Mouse (Mus musculus) gonadal fat pad, adult 2 months (tissue): ENCODE data around the gene Gdpgp1. TPM values are rescaled to one million over a fixed set of nuclear protein-coding genes. Genes with fewer than 3 reads are reported as not detected.

ENCODE experiments used
- DNase-seq: peaks from one replicate; pipeline ENCODE4 v3.0.0-alpha.2; 2012; ENCODE audit warnings: low read depth
- polyA plus RNA-seq: library from polyadenylated mRNA; depleted of rRNA; stranded (reverse); fragments of >200 nt; gene quantifications from 2 replicates; pipeline ENCODE4 v1.2.3, GENCODE M21; 2012

The Gdpgp1 gene
- polyA plus RNA-seq, 1 experiment = 2.4 TPM

DNA sequence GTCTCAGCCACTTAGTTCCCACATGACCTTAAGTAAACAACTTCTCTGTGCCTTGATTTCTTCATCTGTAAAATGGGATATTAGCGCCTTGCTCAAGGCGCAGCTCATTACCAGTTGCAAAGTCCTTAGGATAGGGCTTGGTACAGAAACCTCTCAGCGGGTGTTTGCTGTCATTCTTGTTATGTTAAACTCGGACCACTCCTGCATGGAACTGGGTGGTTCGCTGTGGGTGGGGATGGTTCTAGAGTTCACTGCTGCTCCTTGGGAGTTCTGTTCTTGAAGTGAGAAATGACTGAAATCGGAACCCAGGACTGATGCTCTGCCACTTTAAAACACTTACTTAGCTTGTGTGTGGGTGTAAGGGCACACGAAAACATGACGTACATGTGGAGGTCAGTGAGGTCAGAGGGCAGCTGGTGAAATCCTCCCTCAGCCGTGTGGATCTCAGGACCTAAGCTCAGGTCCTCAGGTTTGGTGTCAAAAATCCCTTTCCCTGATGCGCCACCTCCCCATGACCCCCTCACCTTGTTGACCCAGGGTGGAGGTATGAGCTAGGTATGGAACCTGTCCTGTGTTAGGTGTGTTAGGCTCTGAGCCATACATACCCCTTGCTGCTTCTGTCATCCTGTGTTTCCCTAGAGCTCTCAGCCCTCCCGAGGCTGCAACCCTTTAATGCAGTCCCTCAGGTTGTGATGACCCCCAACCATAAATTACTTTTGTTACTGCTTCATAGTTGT is 32.6 kb upstream of the Gdpgp1 start:
- no peak for DNase-seq

DNA sequence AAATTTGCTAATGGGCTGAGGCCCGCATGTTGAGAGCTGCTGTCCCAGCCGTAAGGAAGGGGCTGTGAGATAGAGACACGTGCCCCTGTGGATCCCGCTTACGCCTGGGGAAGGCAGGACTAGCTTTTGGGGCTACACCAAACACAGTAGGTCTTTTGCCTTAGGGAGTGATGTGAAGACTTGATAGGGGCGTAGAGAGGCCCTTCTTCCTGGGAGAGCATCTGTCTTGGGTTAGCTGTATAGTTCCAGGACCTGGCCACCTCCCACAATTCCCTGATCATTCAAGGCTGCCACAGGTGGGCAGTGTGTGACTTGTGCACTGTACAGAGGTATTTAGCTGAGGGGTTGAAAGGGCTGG is 32.1 kb upstream of the Gdpgp1 start:
- DNase-seq = no peak

DNA sequence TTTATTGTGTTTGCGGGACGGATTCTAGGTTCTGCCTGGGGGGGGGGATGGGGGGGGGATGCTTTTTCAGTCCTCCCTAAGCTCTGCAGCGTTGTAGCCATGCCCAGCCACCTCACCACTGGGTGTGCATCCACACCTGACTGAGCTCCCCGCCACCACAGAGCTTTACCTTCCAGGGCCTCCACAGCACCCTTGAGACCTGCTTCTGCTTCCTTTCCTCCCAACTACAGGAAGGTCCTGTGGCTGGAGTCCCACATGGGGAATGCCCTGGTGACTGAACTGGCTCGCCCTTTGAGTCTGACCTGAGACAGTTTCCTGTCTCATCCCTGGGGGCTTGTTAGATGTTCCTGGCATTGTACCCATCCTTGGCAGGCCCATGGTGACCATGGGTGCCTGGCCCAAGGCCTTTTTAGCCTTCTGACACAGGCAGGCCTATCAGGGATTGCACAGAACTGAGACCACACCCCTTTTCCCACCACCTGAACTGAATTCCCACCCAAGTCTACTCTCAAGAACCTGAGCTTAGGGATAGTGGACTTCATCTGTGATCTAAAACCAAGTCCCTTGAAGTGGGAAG is 31.6 kb upstream of the Gdpgp1 start:
- no peak for DNase-seq

DNA sequence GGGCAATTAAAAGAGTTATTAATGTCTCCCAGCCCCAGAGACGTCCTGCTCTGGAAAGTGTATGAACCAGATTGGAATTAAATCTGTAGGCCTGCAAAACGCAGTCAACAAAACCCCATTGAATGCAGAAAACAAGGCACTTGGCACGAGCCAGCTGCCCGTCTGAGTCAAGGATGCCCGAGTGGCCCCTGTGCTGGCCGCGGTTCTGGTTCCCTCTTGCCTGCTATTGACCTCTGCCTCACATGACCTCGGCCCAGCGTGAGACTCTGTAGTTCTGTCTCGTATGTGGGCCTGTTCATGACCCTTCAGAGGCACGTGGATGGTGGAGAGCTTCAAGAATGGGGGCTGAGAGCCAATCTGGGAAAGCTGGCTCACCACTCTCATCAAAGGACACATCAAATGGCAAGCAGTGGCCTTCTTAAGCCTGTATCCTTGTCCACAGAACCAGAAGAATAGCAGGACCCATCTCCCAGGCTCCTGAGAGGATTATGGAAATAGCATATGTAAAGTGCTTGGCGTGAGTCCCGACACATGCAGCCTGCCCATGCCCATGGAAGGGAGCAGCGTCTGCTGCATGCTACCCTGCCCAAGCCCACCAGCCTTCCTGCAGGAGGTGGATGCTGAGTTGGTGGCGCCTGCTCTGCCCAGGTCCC is 30.7 kb upstream of the Gdpgp1 start:
- DNase-seq = no peak

DNA sequence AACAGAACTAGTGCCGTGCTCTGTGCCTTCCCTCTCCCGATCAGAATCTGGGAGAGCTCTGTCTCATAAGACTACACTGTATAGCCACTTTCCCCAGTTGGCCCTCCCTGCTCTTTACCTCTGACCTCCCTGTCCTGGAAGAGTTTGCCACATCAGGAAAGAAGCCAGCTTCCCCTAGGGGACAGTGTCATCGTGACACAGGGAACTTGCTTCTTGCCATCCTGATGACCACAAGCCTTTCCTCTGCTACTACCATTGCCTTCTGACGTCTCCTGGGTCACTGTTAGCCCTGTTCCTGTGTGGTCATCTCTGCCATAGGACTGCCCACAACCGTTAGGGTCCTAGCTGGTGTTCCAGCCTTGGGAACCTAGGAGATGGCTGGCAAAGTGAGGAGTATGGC is 29.7 kb upstream of the Gdpgp1 start:
- no peak for DNase-seq

DNA sequence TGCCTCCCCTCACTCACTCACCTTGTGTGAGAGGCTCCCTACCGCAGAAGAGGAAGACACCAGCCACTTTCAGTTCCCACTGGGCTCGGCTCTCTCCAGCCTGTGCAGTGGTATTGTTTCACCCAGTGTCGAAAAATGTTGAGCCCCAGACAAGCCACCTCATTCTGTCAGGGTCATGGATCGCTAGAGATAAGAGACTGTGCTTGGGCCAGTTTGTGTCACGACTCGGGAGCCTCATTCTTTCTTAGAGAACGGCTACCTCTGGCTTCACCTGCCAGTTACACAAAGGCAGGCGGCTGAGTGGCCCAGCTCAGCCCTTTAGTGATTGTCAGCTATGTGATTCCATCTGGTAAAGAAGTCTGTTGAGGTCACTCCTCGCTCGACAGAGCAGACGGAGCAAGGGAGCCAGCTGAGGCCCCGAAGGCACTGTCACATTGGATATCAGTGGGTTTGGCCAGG is 29.0 kb upstream of the Gdpgp1 start:
- no peak for DNase-seq

DNA sequence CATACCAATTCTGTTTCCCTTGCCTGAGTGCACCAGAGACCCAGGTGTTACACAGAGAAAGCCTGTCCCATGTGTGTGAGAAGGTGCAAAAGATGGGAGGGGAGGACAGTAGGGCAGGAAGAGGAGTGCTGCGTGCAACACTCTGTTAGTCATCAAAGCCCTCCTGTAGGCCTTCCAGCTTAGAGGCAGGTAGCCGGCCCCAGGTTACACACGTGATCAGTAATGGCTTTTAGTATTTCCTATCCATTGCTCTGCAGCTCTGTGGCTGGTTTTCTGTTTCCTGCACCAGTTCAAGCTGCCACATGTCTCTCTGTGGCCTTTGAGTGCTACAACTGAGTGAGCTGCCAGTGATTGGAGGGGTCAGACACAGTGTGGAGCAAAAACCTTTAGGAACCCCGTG is 28.3 kb upstream of the Gdpgp1 start:
- DNase-seq = no peak

DNA sequence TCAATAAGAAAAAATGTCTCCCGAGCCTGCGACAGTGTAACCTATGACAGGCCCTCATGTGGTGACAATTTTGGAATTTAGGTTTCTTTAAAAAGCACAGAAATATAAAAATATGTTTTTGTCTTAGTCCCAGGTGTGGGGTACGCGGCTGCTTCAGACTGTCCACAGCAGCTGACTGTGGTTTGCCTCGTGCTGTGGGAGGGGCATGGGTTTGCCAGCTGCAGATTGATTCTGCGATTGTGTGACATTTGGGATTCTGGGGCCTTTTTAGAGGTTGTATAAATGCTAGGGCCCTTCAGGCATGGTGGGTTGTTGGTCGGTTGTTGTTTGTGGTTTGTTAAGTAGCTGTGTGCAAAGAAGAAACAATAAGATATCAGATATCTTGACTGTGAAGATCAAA is 27.7 kb upstream of the Gdpgp1 start:
- DNase-seq = no peak

DNA sequence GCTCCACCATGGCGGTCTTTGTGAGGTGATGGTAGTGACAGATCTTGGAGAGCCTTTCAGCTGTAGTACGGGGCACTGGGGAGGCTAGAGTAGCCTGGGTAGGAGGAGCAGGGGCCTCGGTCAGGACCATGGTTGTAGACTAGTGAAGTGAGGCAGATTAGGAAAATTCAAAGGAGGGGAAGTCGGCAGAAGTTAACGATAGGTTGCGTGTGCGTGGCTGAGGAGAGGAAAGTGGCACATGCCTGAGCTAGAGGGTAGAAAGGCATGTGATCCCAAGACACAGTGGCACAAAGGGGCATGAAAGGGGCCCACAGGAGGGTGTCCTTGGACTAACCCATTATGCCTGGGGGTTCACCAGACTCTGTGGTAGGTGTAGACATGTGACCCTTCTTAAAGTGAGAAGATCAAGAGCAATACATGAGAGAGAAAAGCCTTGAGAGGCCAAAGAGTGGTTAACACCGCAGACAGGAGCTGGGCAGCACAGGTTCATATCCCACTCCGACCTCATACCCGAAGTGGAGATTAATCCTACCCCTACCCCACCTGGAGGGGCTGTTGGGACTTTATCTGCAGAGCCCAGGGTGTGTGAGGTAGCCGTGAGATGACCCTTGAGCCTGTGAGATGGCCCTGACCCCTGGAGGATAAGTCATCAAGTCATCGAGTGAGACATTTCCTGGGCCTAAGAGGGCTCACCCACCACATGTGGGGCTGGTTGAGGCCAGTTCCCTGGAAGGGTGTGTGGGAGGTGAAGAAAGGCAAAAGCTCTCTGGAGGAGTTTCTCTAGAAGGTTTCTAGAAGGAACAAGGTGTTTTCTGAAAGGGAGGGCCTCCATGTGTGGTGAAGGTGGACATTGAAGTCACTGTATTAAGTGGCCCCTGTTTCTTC is 26.7 kb upstream of the Gdpgp1 start:
- DNase-seq = no peak

DNA sequence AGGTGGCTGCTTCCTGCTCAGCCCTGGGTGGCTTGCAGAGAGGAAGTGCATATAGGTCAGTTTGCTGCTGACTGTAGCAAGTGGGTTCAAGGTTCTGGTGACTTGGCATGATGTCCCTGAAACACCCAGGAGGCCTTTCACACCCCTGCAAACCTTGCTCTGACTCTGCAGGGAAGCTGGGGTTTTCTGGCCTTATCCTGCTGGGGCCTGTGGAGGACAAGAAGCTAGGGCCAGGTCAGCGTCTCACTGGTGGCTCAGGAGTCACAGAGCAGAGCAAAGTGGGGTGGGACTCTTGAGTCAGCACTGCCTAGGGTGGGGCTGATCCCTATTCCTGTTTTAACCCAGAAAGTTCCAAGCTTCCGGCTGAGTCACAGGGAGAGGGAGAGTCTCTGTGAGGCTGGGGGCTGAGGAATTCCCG is 25.3 kb upstream of the Gdpgp1 start:
- no peak for DNase-seq

DNA sequence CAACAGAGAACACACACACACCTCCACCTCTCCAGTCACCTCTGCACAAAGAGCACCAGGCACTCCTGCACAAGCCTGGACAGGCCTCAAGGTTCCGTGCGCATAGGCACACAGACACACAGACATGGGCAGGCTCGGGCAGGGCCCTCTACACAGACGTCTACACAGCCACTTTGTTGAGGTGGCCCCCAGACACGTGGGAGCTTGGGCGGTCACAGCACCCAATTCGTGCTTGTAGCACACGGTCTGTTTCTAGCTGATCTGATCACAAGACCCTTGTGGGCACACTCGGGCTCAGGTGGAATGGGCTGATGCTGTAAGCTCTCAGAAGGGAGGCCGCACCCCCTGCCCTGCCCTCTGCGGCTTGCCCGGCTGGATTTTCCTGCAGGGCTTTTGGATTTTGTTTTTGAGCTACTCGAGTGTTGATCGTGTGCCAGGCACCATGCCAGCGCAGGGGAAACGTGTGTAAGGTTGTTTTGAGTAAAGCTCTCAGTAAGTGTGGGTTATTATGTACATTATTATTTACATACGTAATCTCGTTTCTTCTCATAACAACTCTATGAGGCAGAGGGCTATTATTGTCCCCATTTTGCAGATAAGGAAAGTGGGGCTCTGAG is 24.5 kb upstream of the Gdpgp1 start:
- no peak for DNase-seq

DNA sequence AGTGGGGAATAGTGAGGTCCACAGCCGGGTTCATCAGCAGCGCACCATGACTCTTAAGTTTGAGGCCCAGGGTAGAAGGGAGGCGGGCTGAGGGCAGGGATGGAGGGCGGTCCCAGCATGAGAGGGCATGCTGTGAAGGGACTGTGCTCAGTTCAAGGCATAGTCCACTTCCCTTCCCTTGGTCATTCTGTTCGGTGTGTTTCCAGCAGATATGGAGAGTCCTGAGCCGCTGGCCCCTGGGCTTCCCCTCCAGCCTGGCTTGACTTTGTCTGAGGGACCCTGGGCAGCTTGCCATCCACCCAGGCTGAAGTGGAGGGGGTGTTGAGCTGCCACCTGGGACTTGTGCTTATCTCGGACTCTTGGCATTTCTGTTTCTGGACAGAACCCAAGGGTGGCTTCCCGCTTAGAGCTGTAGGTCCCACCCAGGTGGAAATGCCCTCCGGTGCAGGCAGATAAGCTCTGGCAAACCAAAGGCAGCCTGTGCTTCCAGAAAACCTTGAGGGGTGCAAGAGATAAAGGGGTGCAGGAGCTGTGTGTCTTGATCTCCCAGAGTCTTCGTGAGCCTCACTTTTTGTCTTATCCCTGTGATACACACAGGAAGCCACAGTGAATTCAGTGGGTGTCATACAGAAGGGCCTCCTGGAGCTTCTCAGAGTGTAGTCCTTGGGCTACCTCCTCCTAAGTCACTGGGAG is 23.8 kb upstream of the Gdpgp1 start:
- no peak for DNase-seq

DNA sequence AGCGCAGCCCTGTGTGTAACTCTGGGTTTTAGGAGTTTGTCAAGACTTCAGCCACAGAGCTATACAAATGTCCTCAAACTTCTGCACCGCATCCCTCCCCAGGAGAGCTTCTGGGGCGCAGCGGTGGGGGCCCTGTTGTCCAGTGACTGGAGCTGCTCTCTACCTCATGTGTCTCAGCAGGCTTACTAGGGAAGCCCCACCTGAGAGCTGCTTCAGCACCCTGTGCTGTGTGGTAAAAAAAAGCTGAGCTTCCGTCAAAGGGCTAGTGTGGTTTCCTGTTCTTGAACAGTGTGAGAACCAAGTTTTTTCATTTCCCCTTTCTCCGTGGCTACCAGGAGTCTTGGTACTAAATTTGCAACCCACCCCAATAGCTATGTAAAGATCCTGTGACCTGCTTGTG is 23.0 kb upstream of the Gdpgp1 start:
- no peak for DNase-seq

DNA sequence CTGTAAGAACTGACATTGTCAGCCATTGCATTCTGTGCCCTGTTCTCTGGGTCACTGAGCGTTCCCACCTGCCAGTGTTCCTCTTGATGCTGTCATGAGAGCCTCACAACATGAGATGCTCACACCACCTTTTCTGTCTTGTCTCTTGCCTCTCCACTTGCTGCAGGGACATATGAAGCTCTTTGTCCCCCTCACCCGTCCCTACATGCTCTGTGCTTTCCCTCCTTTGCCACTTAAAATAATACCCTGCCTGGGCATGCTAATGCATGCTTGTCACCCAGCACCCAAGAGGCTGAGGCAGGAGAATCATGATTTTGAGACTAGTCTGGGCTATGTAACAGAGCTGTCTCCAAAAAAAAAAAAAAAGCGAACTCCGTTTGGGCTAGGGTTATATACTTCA is 21.7 kb upstream of the Gdpgp1 start:
- no peak for DNase-seq

DNA sequence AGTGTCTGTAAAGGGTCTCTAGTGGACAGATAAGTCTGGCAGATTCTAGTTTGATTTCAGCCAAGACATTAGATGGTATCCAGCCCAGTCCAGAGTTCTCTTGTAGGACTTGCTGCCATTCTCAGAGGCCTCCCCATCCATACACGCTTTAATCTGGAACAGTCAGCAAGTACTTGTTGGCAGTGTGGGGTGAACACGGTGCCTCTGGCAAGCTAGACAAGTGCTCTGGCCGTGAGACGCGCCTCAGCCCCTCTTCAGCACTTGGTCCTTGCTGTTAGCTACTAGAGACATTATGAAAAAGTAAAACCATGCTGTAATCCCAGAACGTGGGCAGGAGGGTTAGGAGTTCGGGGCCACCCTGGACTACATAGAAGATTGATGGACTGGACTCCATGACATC is 19.1 kb upstream of the Gdpgp1 start:
- DNase-seq = no peak

DNA sequence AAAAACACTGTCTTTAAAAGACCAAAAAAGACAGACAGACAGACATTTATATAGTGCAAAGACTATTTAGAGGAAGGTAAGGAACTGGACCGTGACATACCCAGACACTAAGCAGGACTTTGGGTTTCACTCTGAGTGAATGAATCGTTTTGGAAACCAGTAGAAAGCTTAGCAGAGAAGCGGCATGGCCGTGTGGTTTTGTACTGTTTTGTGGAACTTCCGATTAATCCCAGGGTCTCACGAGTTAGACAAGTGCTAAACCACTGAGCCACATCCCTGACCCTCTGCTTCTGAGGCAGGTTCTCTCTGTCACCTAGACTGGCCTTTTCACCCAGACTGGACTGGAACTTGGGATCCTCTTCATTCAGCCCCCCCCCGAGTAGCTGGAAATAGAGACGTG is 18.2 kb upstream of the Gdpgp1 start:
- no peak for DNase-seq

DNA sequence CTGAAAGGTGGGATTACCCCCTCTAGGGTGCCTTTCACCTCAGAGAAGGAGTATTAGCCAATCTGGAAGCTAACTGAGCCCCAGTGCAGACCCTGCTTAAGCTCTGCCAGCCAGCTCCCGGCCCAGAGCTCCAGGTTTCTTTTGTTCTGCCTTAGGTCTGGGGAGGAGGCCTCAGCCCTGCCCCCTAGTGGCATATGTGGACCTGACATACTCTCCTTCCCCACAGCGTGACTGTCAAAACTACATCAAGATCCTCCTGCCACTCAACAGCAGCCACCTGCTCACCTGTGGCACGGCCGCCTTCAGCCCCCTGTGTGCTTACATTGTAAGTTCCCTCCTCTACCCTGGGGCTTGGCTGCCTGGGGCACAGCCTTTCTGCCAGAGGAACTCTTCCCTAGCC is 17.3 kb upstream of the Gdpgp1 start:
- no peak for DNase-seq

DNA sequence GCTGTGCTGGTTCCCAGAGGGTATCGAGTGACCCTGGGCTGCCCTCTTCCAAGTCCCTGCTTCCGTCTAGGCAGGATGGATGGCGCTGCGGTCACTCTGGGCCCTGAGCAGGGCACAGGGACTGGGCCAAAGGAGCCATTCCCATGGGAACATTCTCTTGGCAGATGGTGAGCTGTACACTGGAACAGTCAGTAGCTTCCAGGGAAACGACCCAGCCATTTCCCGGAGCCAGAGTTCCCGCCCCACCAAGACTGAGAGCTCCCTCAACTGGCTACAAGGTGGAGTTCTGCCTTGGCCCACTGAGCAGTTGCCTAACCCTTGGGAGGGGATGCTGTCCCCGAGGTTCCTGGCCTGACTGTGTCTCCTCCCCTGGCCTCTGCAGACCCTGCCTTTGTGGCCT is 16.1 kb upstream of the Gdpgp1 start:
- no peak for DNase-seq

DNA sequence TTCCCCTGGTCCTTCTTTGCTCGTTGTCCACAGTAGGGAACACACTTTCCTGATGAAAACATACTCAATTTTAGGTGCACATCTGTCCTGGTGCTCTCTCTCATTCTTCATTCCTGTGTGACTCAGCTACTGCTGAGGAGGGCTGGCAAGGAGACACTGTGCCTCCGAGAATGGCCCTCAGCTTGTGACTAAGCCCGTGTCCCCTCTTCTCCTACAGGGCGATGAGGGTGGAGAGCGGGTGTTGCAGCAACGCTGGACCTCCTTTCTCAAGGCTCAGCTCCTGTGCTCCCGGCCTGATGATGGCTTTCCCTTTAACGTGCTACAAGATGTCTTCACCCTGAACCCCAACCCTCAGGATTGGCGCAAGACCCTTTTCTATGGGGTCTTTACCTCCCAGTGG is 14.0 kb upstream of the Gdpgp1 start:
- DNase-seq = no peak

DNA sequence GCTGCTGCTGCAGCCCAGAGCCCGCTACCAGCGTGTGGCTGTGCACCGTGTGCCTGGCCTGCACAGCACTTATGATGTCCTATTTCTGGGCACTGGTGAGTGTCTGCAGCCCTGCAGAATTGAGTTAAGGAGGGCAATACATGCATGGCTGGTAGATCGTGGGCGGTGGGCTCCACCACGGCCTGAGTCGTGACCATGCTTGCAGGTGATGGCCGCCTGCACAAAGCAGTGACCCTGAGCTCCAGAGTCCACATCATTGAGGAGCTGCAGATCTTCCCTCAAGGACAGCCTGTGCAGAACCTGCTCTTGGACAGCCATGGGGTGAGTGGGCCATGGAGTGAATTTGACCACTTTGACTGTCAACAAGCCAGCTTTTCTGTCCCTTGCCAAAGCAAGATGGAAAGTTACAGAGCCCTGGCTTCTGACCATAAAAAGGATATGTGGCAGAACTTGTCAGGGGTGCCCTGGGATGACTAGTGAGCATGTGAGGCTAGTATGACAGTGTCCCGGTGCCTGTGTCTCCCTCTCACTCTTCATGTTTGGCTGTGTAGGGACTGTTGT is 12.3 kb upstream of the Gdpgp1 start:
- no peak for DNase-seq

DNA sequence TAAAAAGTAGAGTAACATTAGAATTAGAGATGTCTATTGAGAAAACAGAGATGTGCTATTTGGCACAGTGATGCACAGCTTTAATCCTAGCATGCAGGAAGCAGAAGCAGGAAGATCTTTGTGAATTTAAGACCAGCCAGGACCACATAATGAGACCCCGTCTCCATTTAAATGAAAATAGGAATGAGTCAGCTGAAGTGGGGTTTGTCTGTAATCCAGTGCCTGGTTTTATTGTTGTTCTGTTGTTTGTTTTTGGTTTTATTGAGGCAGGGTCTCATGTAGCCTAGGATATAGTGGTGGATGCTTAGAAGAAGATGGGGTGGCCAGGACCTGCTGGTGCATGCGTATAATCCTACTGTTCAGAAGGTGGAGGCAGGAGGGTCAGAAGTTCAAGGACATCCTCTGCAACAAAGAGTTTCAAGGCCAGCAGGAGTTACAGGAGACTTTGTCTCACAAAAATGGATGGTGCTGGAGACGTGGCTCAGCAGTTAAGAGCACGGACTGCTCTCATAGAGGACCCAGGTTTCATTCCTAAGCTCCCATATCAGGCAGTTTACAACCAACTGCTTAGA is 11.4 kb upstream of the Gdpgp1 start:
- no peak for DNase-seq
